Mouse (Mus musculus) megakaryocyte, adult 5-6 weeks (primary cell): ENCODE data around the gene Ip6k3. TPM values are rescaled to one million over a fixed set of nuclear protein-coding genes. Genes with fewer than 3 reads are reported as not detected.

Source experiments
- ATAC-seq: 2 replicates; pipeline ENCODE4 v1.8.0; 2016; ENCODE audit warnings: mild to moderate bottlenecking, inconsistent platforms; ENCODE audit not compliant: poor library complexity, severe bottlenecking
- total RNA-seq, 2 experiments: library from RNA; stranded (forward) in 1 of 2; stranded (reverse) in 1 of 2; fragments of 153-499, 151-499 nt in 1 of 2; fragments of 221-1000, 200-1000 nt in 1 of 2; gene quantifications; 2 replicates each; pipeline versions ENCODE4 v1.2.3 to v1.2.4; 2015 to 2017

Gene Ip6k3
- total RNA-seq, 2 experiments from 2014 or later = 1.3 to 1.6 TPM

GRCm38 (mm10) chr17:27183667-27184292 is 16.2 kb upstream of the Ip6k3 start:
- no peak for ATAC-seq

- ATAC-seq = no peak
Measured at GRCm38 (mm10) chr17:27182401-27182800, 14.8 kb upstream of the Ip6k3 start.

GRCm38 (mm10) chr17:27181666-27182065 is 14.1 kb upstream of the Ip6k3 start:
- ATAC-seq = peak; percentile 59; the same call in 1 of the 2 replicates

GRCm38 (mm10) chr17:27179681-27180280 is 12.2 kb upstream of the Ip6k3 start:
- no peak for ATAC-seq

- ATAC-seq = no peak
Measured at GRCm38 (mm10) chr17:27178427-27179177, 11.0 kb upstream of the Ip6k3 start.

- ATAC-seq = no peak
Measured at GRCm38 (mm10) chr17:27178019-27178418, 10.4 kb upstream of the Ip6k3 start.

DNA sequence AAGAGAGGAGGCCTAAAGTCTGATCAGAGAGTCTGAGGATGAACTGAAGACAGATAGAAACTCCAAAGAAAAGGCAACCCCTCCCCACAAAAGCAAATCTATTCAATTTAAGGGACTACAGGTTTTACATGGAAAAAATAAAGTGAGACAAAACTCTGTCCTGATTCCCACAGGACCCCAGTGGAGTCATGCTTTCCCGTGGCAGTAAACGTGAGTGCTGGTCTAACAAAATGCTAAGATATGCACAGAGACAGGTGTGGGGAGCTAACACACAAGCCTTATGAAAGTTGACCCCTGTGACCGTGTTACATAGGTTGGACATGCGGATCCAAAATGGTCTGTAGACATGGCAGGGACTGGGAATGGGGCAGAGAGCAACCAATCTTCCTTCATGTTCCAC is 9.2 kb upstream of the Ip6k3 start:
- ATAC-seq = no peak

DNA sequence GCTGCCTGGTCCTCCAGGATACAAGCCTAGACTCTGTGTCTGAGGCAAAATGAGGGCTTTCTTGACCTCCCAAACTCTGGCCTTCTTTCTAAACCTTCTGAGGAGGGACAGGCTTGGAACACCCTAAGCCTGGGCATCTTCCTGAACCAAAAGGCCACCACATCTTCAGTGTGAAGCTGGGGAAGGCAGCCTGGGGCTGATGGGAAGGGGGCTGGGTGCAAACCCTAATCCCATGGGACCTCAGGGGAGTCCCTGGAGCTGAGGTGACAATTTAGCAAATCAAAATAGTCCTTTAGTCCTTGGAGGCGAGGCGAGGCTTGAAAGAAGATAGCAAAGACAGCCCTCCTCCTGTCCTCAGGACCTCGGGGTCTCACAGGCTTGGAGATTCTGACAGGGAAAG is 8.7 kb upstream of the Ip6k3 start:
- no peak for ATAC-seq

- no peak for ATAC-seq
Measured at GRCm38 (mm10) chr17:27175196-27175874, 7.7 kb upstream of the Ip6k3 start.

DNA sequence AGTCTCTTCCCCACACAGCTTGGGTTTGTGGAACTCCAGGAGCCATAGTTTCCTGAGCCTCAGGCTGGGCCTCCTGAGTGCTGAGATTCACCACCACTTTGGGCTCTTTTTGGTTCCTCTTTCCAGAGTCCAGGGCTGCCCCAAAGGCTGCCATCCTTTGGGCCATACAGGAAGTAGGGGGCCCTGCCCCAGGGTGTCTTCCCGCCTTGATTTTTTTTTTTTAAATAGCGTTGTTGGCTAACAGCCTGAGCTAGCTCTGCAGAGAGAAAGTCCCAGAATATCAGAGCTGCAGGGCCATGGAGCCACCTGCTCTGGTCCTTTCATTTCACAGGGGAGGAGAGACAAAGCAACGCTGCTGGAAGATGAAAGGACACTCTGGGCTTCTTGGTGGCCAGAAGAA is 6.1 kb upstream of the Ip6k3 start:
- peak; percentile 87 for ATAC-seq

DNA sequence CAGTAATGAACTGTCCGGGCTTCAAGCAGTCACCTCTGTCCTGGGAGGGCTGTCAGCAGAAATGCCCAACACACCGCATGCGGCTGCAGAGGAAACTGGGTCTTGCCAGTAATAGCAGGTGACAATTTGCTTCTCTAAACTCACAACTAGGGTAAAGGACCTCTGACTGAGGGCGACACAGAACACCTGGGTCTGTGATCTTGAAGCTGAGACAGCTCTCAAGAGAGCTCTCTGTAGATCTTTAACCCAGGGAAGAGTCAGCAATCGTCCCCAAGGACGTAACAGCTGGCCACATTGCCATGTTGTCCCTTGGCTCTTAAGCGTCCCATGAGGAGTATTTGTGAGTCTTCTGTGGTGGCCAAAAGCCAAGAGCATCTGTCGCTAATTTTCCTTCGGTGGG is 4.9 kb upstream of the Ip6k3 start:
- ATAC-seq = no peak

DNA sequence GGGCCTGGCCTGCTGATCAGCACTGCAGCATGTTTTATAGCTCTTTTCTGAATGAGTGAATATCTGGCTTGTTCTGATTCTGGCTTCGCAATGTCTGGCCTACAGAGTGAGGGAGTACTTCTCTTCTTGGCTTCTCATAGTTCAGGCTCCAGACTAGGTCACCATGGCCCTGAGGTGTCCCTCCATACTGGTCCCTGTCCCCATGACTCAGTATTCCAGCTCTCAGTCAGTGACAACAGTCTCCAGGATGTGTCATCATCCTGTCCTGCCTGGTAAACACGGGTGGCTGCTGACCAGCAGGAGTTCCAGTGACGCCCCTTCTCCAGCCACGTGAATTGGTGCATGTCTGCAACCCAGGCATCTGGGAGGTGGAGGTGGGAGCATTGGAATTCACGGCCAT is 3.5 kb upstream of the Ip6k3 start:
- no peak for ATAC-seq

- ATAC-seq = peak; percentile 38; the same call in 1 of the 2 replicates
Measured at GRCm38 (mm10) chr17:27169952-27170695, 2.5 kb upstream of the Ip6k3 start.

DNA sequence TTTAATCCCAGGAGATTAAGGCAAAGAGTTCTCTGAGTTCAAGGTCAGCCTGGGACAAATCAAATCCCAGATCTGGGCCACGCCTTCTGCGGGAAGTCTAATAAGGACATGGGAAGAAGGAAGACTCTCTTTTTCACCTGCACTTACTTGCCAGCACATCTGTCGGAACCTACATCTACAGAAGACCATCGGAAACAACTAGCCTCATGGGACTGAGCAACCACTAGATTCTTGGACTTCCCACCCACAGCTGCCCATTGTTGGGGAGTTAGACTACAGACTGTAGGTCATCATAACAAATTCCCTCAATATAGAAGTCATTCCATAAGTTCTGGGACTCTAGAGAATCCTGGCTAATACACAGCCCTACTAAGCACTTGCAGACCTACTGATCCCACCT is 974 bp upstream of the Ip6k3 start:
- no peak for ATAC-seq

GRCm38 (mm10) chr17:27166901-27167300 is 694 bp downstream of the Ip6k3 start:
- ATAC-seq = no peak

DNA sequence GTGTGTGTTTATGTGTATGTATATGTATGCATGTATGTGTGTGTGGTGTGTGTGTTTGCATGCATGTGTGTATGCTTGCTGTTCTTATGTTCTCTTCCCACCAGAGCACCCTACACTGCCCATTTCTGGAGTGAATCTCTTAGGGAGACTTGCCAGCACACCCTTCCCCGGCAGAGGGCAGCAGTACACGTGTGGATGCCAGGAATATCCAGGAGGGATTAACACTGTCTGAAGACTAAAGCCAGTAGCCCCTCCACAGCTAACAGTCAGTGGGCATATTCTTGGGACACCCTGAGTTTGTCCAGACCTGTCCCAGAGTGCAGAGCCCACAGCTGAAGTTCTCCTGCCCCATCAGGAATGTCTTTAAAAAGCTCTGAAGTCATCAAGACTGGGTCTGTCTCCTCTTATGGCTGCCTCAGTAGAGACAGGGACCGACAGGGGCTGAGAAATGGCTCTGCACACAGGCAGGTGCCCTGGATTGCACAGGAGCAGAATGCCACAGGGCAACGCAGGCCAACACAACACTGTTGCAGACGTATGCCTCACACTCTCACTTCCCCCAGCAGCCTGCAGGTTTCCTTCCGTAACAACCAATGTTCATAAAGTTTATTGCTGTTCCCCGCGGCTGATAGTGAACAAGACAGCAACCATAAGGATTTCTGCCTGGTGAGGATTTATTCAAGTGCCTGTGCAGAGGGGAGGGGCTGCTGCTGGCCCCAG is 2.4 kb downstream of the Ip6k3 start:
- ATAC-seq = peak; percentile 61

DNA sequence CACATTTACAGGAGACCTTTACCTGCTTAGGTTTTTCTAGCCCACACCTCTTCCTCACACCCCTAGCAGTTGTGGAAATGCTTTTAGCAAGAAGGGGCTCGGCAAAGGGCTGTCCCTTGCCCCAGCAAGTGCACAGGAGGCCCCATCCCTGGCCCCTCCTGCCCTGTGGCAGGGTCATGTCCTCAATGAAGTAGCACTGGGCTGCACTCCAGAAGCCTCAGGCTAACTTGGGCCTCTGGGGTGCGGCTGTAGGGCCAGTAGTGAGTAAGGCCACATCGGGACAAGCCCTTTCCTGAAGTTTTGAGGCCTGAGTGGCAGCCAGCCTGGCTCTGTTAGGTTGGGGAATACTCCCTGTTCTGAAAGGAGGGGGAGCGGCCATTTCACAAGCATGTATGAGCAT is 6.7 kb downstream of the Ip6k3 start:
- no peak for ATAC-seq

DNA sequence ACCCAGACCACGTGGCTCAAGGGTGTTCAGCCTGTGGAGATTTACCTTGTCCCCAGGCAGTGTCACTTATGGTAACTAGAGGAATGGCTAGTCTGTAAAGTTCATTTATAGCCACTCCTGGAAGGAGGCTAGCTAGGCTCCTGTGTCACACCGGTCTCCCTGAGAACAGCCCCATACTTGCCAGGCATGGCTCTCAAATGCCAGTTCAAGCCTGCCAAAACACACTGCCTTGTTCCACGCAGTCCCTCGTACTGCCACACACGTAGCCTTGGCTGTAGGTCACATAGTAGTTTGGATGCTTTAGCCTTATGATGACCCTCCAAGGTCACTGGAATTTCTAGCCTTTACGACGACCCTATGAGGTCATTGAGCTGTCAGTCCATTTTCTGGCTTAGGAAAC is 8.4 kb downstream of the Ip6k3 start:
- no peak for ATAC-seq

GRCm38 (mm10) chr17:27158439-27158838 is 9.2 kb downstream of the Ip6k3 start:
- no peak for ATAC-seq

DNA sequence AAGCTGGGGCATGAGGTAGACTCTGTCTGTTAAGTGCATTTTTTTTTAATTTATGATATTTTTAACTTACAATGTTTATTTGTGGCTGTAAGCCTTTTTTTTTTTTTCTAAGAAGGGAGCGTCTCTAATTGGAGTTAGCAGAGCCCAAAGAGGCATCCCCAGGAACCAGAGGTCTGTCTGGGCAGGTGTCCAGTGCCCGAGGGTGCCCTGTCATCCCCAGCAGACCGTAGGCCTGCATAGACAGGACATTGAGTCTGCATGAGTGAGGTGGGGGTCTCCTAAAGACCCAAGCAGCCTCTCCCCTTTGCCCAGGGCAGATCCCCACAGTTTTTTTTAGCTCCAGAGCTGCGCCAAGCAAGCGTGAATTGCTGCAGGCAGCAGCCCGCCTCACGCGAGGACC is 11.8 kb downstream of the Ip6k3 start:
- ATAC-seq = no peak
